8 mouse cellular contexts compared by ENCODE assay signal in the genomic region with DNA sequence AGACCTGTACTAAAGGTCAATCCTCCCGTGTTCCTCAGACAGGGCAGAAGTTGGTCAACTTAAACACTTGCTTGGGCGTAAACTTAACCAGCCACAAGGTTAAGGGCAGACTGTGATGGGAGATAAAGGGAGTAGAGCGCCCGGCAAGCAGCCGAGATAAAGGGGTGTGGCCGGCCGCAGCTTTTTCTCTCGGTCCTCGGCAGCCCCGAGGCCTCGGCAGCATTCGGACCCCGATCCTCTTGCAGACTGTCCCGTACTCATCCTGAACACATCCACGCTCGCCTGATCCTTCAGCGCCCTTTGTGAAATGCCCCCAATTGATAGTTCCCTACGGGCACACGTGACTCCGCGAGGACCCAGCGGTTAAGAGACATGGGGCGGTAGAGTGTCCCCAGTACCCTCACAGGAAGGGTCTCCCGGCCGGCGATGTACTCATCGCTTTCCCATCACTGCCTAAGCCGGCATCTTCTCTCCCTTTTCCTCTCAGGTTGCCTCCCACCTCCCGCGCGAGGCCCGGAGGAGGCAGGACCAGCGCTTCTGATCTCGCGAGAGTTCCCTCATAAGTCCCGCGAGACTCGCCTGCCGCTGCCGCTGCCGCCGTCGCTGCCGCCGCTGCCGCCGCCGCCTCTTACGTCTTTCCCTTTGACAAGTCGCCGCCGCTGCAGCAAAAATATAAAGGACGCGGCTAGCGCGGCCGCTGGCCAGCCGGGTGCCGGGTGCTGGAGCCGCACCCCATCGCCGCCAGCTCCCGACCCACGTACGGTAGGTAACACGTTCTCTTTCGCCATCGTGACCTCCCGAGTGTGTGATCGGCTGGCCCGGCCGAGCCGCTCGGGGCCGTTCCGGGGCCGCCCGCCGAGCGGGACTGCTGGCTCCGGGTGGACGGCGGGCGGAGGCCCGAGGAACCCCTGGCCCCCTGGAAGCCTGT. TPM values are rescaled to one million over a fixed set of nuclear protein-coding genes. Genes with fewer than 3 reads are reported as not detected.
DNase-seq lines count a peak whose midpoint lies in the region; ATAC-seq lines count a peak whose summit lies in the region.

A gene (plus strand): TSS at position 591 of the 928 bp plus-strand sequence.

- peak; percentile 96 to 98 for DNase-seq in adrenal gland, adult (ENCODE audit: inconsistent age in 2 of 2, low spot score in 1 of 2)
- DNase-seq in embryo, embryonic 10.5 days (ENCODE audit: low spot score), result peak; percentile 98
- peak; percentile 94 for DNase-seq in gastrocnemius, postnatal 25 days
- DNase-seq in intestine, embryonic 14.5 days (ENCODE audit: low spot score), result peak; percentile 95
- DNase-seq in left cerebral cortex, postnatal 14 days (ENCODE audit: low spot score in 2 of 2), result peak; percentile 98
- DNase-seq in mesoderm, embryonic 11.5 days (ENCODE audit: low read depth, low spot score), result peak; percentile 96
- DNase-seq in right cerebral cortex, postnatal 36 days (ENCODE audit: low spot score in 2 of 2), result peak; percentile 93 to 95
- peak; percentile 96 for DNase-seq in yolk sac, embryonic 10.5 days (ENCODE audit: low spot score)

- intact Hi-C loops in left cerebral cortex, postnatal 14 days (cut with DNase I), result loop anchor here (5.0 kb wide), 2 partner anchors 43 to 68 kb away; no protein-coding TSS in a partner anchor

- peak within 1 kb of the TSS; percentile 91 for H3K27ac ChIP-seq in intestine, embryonic 14.5 days (ENCODE audit: low read depth)

- peaks cover 19% of the 10 kb centered on the region for H3K4me1 ChIP-seq in intestine, embryonic 14.5 days (replicated peaks; ENCODE audit: control insufficient read depth, insufficient read depth, low read length)

- peak within 1 kb of the TSS; percentile 82 for H3K4me2 ChIP-seq in intestine, embryonic 14.5 days (ENCODE audit: low read length)

- peak; percentile 92 for ATAC-seq in intestine, embryonic 14.5 days (replicated peaks; ENCODE audit: low FRiP score, low TSS enrichment, low read depth)

- under 1% methylated on average over 85 of the region's 85 CpGs for WGBS in intestine, embryonic 14.5 days

- peak within 1 kb of the TSS; percentile 98 for H3K9ac ChIP-seq in intestine, embryonic 14.5 days (ENCODE audit: low read length)

- no peaks in the 10 kb centered on the region for H3K36me3 ChIP-seq in intestine, embryonic 14.5 days (ENCODE audit: control insufficient read depth, insufficient read depth, low read length)

- H3K4me3 ChIP-seq in intestine, embryonic 14.5 days (ENCODE audit: low read depth, low read length), result peak within 1 kb of the TSS; percentile 99

- no peaks in the 10 kb centered on the region for H3K27me3 ChIP-seq in intestine, embryonic 14.5 days (replicated peaks; ENCODE audit: control insufficient read depth, insufficient read depth, low read length)

- no peaks in the 10 kb centered on the region for H3K9me3 ChIP-seq in intestine, embryonic 14.5 days (ENCODE audit: control insufficient read depth, low read length)

RNA-seq across cellular contexts. Expression of the gene that starts here (rescaled TPM):
- 10 to 100 TPM; 28.5 to 31.8 TPM for total RNA-seq in gastrocnemius, postnatal 25 days (2021)
- polyA plus RNA-seq in intestine, embryonic 14.5 days (2014; fragmentation: Nextera tagmentation; extraction: Ambion mirVana), result 25.1 and 26.5 TPM in 2 replicates
- 100 to 1,000 TPM; 116 to 127 TPM for total RNA-seq in left cerebral cortex, postnatal 14 days (2021)

Comparison
In these comparisons a context has a peak if more than half of its experiments do, and no peak if none do; other contexts are left out.
1. Peak in every context shown above with its lines: DNase-seq, ATAC-seq, H3K4me3 ChIP-seq and H3K27ac ChIP-seq.